Mouse (Mus musculus) forebrain, embryonic 13.5 days (tissue): ENCODE results near the gene Fbxl18. TPM values are rescaled to one million over a fixed set of nuclear protein-coding genes. Genes with fewer than 3 reads are reported as not detected.

Experiments used
- polyA plus RNA-seq: library from polyadenylated mRNA; unstranded; fragments of >200 nt; fragmentation: Nextera tagmentation; extraction: Ambion mirVana; gene quantifications from 2 replicates; pipeline ENCODE4 v1.2.1, GENCODE M21; 2015

Gene Fbxl18
- polyA plus RNA-seq, 1 experiment from 2014 or later, result 30.7 TPM

Other genes with a start within 250 kb of the Fbxl18 start
- gene Slc29a4, start 202.9 kb downstream of the Fbxl18 start, polyA plus RNA-seq, result 50.9 and 54.0 TPM in 2 replicates
- 34.7 and 35.9 TPM in 2 replicates for gene Tnrc18, start 77.8 kb downstream of the Fbxl18 start, polyA plus RNA-seq
- gene Actb, start 11.3 kb upstream of the Fbxl18 start, polyA plus RNA-seq, result 15,903 and 18,325 TPM in 2 replicates
- gene Fscn1, start 64.9 kb upstream of the Fbxl18 start, polyA plus RNA-seq, result 521 and 522 TPM in 2 replicates
- gene Rnf216, start 217.6 kb upstream of the Fbxl18 start, polyA plus RNA-seq, result 36.7 and 38.4 TPM in 2 replicates